Mouse (Mus musculus): ENCODE measurements around the gene Cyp21a1. TPM values are rescaled to one million over a fixed set of nuclear protein-coding genes. Genes with fewer than 3 reads are reported as not detected.
"Not testable (repeated sequence)": the region's sequence is repeated elsewhere in the genome, so short reads cannot be mapped to it uniquely, and the experiment has no call there.

Cyp21a1 gene
- total RNA-seq (2021) (over 10,000 TPM in 1 of 2 experiments, 1,000 to 10,000 TPM in 1; 5,616 to 11,133 TPM), polyA plus RNA-seq (2012; rRNA removed) (14,410 and 19,594 TPM in 2 replicates)
- long read RNA-seq, transcript Cyp21a1-201 (10 exons, 2,058 nt), result major isoform, 8,120 of 9,183 reads
- long read RNA-seq, partial matches to known transcripts, result 676 of 9,183 reads
- long read RNA-seq, other reads (novel, unspliced or antisense), result 387 of 9,183 reads

DNA sequence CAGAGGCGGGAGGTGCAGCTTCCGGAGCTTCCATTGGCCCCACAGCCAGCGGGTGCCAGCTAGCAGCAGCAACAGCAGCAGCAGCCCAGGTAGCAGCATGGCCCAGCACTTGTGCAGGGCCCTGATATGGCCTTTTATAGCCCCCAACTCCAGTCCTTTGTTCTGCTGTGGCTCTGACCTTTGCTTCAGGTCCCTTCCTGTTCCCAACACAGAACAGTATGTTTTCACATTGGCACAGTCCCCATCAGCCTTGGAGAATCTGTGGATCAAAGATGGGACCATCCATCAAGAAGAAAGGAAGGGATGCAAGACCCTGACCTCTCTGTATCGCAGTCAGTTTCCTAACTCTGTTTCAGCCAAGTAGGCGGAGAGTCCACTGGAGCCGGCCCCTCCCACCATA is at the start of gene Cyp21a1:
Gene Cyp21a1 (minus strand): TSS at position 261 of the 400 bp plus-strand sequence.
- peak; percentile 87 for DNase-seq

DNA sequence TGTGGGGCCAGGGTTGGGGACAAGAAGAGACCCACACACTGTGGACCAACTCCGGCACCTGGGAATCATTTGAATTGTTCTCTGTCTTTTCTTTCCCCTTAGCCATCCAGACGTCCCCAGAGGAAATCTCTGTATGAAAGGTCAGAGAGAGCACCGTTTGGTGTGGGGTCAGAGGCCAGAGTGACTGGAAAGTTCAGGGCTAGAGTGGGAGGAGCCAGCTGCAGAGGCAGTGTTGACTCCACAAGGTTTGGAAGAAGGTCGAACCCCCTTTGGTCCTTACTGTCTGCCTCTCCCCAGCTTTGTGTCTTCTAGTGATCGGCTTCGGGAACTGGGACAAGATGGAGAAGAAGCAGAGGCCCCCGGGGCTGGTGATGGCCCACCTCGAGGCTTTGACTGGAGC is 49.1 kb upstream of the Cyp21a1 start:
- no peak for DNase-seq

DNA sequence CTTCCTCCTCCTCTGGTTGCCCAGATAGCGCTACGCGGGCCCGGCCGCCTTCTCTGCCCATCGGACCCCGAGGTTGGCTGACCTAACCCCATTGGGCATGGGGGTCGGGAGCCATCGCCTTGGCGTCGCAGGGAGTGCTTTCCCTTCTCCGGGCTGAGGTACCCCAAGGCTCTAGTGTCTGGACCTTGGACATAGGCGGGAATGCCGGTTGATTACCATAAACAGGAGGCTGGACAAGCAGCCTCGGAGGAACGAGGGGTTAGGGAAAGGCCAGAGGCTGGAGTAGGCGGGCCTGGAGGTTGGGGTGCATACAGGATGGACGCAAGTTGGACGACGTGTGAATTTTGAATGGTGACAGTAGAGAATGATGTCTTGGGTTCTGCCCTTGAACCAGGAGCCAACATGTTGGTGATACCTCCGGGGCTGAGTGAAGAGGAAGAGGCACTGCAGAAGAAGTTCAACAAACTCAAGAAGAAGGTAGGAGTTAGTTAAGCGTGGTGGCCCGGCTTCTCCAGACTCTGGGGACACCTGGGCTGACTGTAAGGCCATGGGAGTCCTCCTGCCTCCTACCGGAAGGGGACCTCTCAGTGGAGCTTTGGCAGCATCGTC is 46.3 kb upstream of the Cyp21a1 start:
- no peak for DNase-seq

DNA sequence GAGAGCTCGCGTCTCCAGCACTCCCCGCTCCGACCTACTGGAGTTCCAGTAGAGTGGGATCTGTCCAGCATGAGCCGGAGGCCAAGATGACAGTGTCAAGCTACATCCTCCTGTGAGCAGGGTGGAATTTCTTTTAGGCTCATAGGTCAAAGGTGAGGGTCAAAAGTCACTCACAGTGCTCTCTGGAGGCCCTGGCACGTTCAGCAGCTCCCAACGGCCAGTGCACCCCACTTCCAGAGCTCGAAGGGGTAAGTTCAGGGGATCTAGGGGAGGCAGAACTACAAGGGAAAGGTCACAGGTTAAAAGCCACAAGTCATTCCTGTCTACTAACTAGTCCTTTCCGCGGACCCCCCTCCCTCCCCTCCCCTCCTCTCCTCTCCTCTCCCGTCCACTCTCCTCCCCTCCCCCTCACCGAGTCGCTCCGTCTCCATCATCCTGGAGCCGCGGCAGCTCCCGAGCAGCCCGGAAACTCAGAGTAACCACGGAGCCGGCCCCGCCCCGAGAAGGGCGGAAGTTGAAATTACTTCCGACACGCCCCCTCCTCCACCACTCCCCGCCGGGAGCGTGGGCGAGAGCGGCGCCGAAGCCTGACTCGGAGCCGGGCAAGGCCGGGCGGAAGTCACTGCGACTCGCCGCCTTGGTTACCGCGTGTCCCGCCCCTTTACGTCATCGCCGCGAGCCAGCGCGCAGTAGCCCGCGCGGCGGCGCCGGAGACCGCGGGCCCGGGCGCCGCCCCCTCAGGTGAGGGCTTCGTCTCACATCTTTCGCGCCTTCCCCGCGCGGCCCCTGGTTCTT is 45.6 kb upstream of the Cyp21a1 start, which contains the start of the genes Skiv2l and Nelfe:
Gene Skiv2l (minus strand): TSS at position 489 of the 795 bp plus-strand sequence.
Gene Nelfe (plus strand): TSS at position 670 of the 795 bp plus-strand sequence.
- peak; percentile 99 for DNase-seq

DNA sequence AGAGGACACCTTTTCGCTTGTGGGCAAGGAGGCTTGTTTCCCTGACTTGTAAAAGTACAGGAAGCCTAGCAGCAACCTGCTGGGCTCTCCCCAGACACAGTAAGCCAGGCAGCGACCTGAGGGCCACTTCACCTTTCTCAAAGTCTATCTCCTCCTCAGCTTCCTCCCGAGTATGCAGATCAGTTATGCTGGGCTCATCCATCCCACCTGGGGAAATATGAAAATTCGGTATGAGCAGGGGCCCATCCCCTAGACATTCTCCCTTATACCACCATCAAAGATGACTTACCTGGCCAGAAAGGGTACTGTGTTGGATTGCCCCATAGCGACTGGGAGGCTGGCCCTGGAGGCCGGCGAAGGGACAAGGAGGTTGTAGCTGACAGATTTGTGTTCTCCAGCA is 43.3 kb upstream of the Cyp21a1 start:
- no peak for DNase-seq

DNA sequence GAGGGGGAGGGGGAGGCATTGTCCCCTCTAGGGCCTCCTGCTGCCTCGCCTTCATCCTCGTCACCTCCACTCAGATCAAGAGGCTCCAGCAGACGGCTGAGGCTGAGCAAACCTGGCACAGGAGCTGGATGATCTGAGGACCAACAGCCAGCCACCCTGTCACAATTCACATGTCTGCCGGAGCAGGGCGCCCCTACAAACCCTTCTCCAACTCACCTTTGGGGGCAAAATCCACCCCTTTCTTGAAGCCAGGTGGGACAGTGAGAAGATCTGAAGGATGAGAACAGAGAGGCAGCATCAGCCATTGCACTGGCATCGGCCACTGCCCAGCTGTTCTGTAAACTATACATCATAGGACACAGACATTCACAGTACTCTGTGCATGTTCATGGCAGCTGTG is 42.8 kb upstream of the Cyp21a1 start:
- DNase-seq, result no peak

DNA sequence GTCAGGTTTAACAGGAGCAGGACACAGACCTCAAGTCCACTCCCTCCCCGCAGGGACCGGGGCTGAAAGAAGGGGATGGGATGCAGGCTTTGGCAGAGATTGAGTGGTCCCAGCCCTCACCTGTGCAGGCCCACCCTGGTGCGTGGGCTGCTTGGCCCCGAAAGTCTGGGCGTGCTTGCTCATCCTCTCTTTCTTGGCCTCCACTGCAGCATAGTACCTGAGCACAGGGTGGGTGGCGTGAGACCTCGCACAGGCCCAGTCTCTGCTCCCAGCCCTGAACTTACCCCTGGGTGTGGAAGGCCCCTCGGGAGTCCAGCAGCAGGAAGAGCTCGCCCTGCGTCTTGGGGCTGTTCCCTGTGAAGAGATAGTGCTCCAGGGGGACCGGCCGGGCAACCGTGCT is 40.5 kb upstream of the Cyp21a1 start:
- DNase-seq, result no peak

DNA sequence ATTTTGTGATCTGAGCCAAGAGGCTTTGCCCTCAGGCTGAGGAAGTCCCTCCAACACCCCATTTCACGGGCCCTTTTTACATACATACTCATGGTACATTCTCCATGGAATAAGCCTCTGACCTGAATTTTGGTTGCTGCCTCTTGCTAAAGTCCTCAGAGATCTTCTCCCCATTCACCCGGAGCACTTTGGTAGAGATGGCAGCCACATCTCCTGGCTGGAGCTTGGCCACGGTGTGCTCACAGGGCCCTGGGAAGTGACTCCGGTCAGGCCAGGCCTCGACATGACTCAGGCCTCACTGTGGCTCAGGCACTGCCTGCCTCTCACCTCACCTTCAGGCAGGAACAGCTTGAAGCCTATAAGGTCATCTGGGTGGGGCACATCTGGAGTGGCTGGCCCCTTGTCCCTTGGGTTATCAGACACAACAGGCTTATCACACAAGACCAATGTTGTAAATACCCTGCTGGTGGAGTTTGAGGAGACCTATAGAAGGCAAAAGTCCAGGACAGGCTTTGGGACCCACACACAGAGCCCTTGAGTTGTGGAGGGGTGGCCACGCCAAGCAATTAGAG is 36.5 kb upstream of the Cyp21a1 start:
- no peak for DNase-seq

DNA sequence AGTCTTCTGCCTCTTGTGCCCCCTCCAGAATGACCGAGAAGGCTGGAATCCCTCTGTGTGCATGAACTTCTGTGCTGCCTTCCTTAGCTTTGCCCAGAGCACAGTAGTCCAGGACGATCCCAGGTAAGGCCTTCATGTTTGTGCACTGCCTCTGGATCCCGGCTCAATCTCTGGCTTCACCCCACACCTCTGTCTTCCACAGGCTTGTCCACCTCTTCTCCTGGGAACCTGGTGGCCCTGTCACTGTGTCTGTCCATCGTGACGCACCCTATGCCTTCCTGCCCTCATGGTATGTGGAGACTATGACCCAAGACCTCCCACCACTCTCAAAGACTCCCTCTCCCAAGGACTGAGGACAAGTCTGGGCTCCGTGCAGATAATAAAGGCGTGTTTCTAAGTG is 34.4 kb upstream of the Cyp21a1 start:
- no peak for DNase-seq

DNA sequence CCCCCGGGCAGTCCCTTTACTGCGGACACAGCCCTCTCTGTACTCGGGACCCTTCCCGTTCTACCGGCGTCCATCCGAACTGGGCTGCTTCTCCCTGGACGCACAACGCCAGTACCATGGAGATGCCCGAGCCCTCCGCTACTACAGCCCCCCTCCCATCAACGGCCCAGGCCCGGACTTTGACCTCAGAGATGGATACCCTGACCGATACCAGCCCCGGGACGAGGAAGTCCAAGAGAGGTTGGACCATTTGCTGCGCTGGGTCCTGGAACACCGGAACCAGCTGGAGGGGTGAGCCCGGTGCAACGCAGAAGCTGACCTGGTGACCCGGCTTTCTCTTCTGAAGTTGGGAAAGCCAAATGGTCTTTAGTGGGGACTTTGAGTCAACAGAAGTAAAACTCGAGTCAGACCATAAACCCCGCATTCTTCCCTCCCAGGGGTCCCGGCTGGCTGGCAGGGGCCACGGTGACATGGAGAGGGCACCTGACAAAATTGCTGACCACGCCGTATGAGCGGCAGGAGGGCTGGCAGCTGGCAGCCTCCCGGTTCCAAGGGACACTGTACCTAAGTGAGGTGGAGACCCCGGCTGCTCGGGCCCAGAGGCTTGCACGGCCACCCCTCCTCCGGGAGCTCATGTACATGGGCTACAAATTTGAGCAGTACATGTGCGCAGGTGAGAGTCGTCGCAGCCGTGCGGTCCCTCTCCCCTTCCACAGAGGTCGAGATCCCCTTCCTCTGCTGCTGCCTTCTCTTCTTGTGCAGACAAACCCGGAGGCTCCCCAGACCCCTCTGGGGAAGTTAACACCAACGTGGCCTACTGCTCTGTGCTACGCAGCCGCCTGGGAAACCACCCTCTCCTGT is 33.3 kb upstream of the Cyp21a1 start:
- no peak for DNase-seq

DNA sequence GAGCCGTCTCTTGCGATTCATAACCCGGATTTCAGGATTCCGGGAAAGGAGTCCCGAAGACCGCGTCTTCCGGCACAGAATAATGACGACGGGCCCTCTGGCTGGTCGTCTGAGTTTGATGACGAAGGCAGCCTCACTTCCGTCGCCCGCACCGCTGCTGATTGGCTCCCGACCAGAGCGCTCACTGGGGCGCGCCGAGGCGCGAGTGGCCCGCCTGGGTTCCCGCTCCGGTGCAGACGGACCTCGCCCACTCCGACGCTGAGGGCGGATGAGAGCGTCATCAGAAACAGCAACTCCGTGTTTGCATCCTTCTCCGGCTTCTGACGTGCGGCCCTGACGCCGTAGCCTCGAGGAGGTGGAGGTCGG is 32.5 kb upstream of the Cyp21a1 start, which contains the start of the genes Stk19 and Dxo:
Gene Stk19 (minus strand): TSS at position 90 of the 366 bp plus-strand sequence.
Gene Dxo (plus strand): TSS at position 164 of the 366 bp plus-strand sequence.
- DNase-seq, result peak; percentile 98

DNA sequence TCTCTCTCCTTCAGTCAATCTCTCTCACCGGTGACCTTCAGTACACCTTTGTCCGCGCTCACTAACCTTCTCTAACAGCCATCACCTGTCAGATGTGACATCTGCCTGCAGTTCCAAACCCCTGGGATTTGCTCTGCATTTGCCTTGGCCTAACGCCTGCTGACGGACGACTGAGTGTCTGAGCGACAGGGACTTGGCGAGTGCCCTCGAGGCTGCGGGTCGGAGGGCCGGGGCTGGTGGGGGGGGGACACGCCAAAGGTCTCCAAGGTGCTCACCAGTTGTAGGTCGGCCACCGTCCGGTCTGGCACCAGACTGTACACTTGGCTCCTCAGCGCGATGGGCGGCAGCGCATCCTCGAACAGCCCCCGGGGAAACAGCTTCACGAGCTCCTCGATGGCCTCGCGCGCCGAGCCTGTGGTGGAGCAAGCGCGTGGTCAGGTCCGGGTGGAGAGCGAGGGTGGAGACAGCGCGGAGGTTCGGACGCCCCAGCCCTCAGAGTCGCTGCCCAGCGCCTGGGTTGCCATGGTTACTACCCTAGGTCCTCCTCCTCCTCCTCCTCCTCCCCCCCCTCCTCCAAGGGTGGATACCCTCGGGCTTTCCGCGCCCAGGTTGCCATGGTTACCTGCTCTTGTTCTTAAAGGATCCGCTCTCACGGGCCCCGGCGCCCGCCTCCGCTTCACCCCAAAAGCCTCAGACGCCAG is 31.9 kb upstream of the Cyp21a1 start:
- no peak for DNase-seq

DNA sequence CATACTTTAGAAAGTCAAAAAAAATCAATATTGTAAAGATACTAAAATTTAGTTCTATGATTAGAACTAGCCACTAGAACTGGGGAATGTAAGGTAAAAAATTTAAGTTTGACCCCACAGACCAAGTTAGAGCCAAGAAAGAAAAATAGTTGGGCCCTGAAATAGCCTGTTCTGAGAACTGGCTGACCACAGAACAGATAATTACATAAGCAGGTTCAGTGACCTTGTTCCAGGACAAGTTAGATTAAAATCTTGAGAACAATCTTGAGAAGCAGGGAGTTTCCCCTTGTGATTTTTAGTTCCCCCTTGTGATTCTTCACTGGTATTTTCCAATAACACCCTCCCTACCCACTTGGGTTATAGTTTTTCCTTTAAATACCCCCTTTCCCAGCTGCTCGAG is 26.4 kb upstream of the Cyp21a1 start:
- not testable (repeated sequence) for DNase-seq

DNA sequence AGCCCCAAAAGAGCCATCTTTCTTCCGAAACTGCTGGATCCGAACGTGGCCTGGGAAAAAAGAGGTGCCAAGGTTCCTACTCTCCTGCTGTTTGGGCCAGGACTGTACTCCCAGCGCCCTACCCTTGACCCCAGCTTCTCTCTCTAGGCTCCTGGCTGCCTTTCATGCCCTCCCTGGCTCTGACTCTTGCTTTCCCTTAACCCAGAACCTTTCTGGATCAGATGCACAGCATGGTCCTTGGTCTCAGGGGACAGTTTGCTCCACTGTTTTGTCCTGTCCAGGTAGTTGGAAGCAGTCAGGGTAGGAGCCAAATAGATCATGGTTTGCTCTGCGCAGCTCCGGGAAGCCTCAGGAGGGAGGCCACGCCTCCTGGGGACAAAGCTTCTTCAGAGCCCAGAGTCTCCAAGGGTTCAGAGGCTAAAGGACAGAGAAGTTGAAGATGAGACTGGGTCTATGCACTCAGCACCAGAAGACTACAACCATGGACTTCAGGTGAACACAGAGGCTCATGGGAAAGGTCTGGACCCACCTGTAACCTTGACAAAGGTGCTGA is 10.5 kb upstream of the Cyp21a1 start:
- no peak for DNase-seq

DNA sequence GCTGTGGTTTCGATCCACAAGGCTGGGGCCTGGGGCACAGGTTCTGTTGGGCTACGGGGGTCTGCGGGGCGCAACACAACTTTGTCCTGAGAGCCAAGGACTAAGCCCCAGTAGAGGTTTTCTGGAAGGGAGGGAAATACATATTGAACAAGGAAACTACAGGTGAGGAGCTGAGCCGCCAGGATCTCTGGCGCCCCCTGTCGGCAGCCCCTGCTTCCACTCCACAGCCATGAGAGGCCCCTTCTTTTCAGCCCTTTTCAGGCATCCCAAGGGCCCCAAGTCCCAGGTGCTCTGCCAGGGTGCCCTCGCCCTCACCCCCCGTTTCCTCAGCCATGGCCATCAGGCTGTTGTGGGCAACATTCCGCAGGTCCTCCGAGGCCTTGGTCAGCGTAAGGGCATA is 9.4 kb upstream of the Cyp21a1 start:
- DNase-seq, result peak; percentile 42

DNA sequence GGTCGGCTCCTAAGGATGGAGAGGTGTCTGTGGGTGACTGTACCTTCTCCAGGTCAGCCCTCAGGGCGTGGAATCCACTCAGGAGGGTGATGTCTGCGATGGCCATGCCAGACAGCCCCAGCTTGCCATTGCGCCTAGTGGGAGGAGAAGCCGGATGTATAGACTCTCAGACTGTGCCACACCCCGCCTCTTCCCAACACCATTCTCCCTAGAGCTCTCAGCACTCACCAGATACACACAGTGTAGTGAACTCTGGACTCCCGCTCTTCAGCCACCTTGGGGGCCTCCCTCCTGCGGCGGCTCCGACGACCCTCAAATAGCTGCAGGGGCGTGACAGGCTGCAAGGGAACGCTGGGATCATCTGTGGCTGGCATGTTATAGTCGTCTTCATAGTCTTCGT is 6.9 kb upstream of the Cyp21a1 start:
- DNase-seq, result no peak

DNA sequence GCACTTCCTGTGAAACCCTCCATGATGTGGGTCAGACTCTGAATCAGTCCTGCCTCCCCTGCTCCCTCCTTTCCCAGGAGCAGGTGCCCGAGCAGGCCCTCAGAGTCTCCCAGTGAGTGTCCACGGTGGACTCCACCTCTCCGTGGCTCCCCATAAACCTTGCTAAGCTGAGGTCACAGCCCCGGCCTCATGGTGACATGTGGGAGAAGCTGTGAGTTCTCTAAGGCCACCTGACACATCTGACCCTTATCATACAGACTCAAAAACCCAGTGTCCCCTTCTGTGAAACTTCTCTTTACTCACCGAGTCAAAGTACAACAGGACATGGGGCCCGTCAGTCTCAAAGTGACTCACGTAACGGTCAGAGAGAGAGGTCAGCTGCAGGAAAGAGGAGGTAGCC is 6.5 kb upstream of the Cyp21a1 start:
- peak; percentile 64 for DNase-seq

DNA sequence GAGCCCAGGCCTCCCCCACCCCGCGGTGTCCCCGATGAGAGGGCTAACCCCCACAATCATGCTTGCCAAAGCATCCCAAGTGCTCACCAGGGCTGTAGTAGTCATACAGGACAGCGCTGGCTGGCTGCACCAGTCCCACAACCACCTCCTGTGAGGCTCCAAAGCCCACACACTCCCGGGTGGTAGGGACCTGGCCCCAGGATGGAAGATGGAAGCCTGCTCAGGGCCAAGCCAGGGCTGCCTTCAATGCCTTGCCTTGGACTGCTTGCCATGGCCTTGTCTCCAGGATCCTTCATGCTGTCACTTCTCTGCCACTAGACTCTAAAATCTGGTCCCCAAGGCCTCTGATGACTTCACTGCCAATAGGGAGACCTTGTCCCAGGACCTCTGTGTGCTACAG is 6.0 kb upstream of the Cyp21a1 start:
- peak; percentile 84 for DNase-seq

DNA sequence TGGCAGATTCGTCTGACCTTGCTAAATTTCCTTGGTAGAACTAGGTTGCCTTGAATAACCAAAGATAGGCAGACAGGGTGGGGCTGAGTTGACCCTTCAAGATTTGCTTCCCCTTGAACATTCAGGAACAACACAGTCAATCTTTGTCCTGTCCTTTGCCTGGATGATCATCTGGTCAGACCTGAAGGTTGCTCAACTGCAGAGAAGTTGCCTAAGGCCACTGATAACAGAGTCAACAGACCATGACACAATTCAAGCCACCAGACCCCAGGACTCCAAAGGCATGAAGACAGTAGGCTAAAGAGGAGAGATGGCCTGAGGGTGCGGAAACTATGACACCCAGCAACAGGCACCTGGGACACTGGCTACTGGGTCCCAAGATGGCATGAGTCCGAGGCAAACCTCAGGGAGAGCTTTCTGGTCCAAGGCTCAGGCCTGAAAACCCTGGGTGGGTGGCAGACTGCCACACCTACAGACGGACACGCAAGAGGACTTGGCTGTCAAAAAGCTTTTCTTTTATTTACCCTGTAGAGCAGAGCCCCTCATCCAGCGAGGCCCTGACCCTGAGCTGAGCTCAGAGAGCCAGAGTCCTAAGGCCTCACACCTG is 4.3 kb upstream of the Cyp21a1 start:
- peak; percentile 64 for DNase-seq

DNA sequence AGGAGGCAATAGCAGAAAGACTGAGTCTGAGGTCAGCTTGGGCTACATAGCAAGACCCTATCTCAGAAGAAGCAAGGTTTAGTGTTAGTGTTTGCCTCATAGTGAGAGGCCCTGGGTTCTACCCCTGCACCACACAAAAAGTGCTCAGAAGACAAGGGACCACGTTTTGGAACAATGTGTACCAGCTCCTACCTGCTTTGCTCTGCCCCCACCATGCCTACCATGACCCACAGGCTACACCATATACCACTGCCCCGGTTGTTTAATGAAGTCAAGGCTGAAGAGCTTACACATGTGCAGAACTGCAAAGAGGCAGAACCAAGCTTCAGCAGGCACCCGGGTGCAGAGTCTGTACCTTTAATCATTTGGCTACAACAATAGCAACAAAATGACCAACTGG is 2.8 kb upstream of the Cyp21a1 start:
- no peak for DNase-seq
